Mouse (Mus musculus): ENCODE measurements around the gene Ski. TPM values are rescaled to one million over a fixed set of nuclear protein-coding genes. Genes with fewer than 3 reads are reported as not detected.

The Ski gene
- polyA plus RNA-seq, 1 experiment from 2014 or later, result 59.8 TPM

- H3K27me3 ChIP-seq, result no peaks in the 10 kb centered on the region
- ChIA-PET CTCF (no interaction called here), POLR2A (no interaction called here)
- no peak for TF ChIP-seq CTCF (IDR thresholded peaks at IDR 0.05)
- DNase-seq (ENCODE audit: low read depth, low spot score) (no peak), ATAC-seq (no peak)
- in situ Hi-C loops (cut with MboI; ENCODE audit: low pct_unique_long_range_greater_than_20kb), result loop anchor here (5.0 kb wide), 1 partner anchor 47 kb away; no protein-coding TSS in a partner anchor
Measured at GRCm38 (mm10) chr4:155170614-155171212, 51.7 kb downstream of the Ski start.

GRCm38 (mm10) chr4:155168835-155169252 lies 53.5 kb downstream of the Ski start:
- DNase-seq (ENCODE audit: low read depth, low spot score), result no peak
- POLR2A ChIA-PET, result interaction anchor here (0.6 kb wide), 1 partner anchor 61 kb away, joined by 5 read pairs; no protein-coding TSS in a partner anchor
- TF ChIP-seq CTCF (IDR thresholded peaks at IDR 0.05), result no peak
- CTCF ChIA-PET, result no interaction called here
- in situ Hi-C loops (cut with MboI; ENCODE audit: low pct_unique_long_range_greater_than_20kb), result no loop called here
- no peak for ATAC-seq
- H3K27me3 ChIP-seq, result no peaks in the 10 kb centered on the region

GRCm38 (mm10) chr4:155165861-155166260 lies 56.5 kb downstream of the Ski start:
- DNase-seq (ENCODE audit: low read depth, low spot score) (no peak), ATAC-seq (no peak)
- TF ChIP-seq CTCF (IDR thresholded peaks at IDR 0.05), result no peak
- in situ Hi-C loops (cut with MboI; ENCODE audit: low pct_unique_long_range_greater_than_20kb), result no loop called here
- POLR2A ChIA-PET, result no interaction called here
- CTCF ChIA-PET, result no interaction called here
- no peaks in the 10 kb centered on the region for H3K27me3 ChIP-seq

GRCm38 (mm10) chr4:155164550-155164949 lies 57.8 kb downstream of the Ski start:
- CTCF ChIA-PET, result no interaction called here
- DNase-seq (ENCODE audit: low read depth, low spot score) (no peak), ATAC-seq (no peak)
- in situ Hi-C loops (cut with MboI; ENCODE audit: low pct_unique_long_range_greater_than_20kb), result no loop called here
- TF ChIP-seq CTCF (IDR thresholded peaks at IDR 0.05), result no peak
- POLR2A ChIA-PET, result no interaction called here
- H3K27me3 ChIP-seq, result no peaks in the 10 kb centered on the region

GRCm38 (mm10) chr4:155163685-155164084 lies 58.7 kb downstream of the Ski start:
- CTCF ChIA-PET, result no interaction called here
- in situ Hi-C loops (cut with MboI; ENCODE audit: low pct_unique_long_range_greater_than_20kb), result no loop called here
- ATAC-seq, result no peak
- POLR2A ChIA-PET, result no interaction called here
- no peak for DNase-seq (ENCODE audit: low read depth, low spot score)
- H3K27me3 ChIP-seq, result no peaks in the 10 kb centered on the region
- TF ChIP-seq CTCF (IDR thresholded peaks at IDR 0.05), result no peak

GRCm38 (mm10) chr4:155163320-155163651 lies 59.1 kb downstream of the Ski start:
- in situ Hi-C loops (cut with MboI; ENCODE audit: low pct_unique_long_range_greater_than_20kb), result no loop called here
- CTCF ChIA-PET, result no interaction called here
- TF ChIP-seq CTCF (IDR thresholded peaks at IDR 0.05), result no peak
- POLR2A ChIA-PET, result no interaction called here
- no peaks in the 10 kb centered on the region for H3K27me3 ChIP-seq
- ATAC-seq (no peak), DNase-seq (ENCODE audit: low read depth, low spot score) (no peak)

GRCm38 (mm10) chr4:155162433-155163319 lies 59.7 kb downstream of the Ski start:
- ATAC-seq, result no peak
- POLR2A ChIA-PET, result no interaction called here
- DNase-seq (ENCODE audit: low read depth, low spot score), result no peak
- no peaks in the 10 kb centered on the region for H3K27me3 ChIP-seq
- CTCF ChIA-PET, result no interaction called here
- no peak for TF ChIP-seq CTCF (IDR thresholded peaks at IDR 0.05)
- in situ Hi-C loops (cut with MboI; ENCODE audit: low pct_unique_long_range_greater_than_20kb), result no loop called here

GRCm38 (mm10) chr4:155158543-155158917 lies 63.9 kb downstream of the Ski start:
- DNase-seq (ENCODE audit: low read depth, low spot score) (no peak), ATAC-seq (no peak)
- in situ Hi-C loops (cut with MboI; ENCODE audit: low pct_unique_long_range_greater_than_20kb), result no loop called here
- ChIA-PET POLR2A (no interaction called here), CTCF (interaction anchor here (1.1 kb wide), 1 partner anchor 64 kb away, joined by 3 read pairs; no protein-coding TSS in a partner anchor)
- no peaks in the 10 kb centered on the region for H3K27me3 ChIP-seq
- TF ChIP-seq CTCF (IDR thresholded peaks at IDR 0.05), result no peak

- DNase-seq (ENCODE audit: low read depth, low spot score) (no peak), ATAC-seq (no peak)
- in situ Hi-C loops (cut with MboI; ENCODE audit: low pct_unique_long_range_greater_than_20kb), result no loop called here
- H3K27me3 ChIP-seq, result no peaks in the 10 kb centered on the region
- ChIA-PET POLR2A (no interaction called here), CTCF (interaction anchor here (1.0 to 1.1 kb wide), 3 partner anchors 15 to 64 kb away, joined by 3 read pairs; no protein-coding TSS in a partner anchor)
- no peak for TF ChIP-seq CTCF (IDR thresholded peaks at IDR 0.05)
Measured at GRCm38 (mm10) chr4:155157871-155158542, 64.4 kb downstream of the Ski start.

GRCm38 (mm10) chr4:155156734-155157133 lies 65.7 kb downstream of the Ski start:
- no peak for ATAC-seq
- TF ChIP-seq CTCF (IDR thresholded peaks at IDR 0.05), result no peak
- POLR2A ChIA-PET, result no interaction called here
- no peak for DNase-seq (ENCODE audit: low read depth, low spot score)
- CTCF ChIA-PET, result interaction anchor here (1.1 kb wide), 1 partner anchor 16 kb away, joined by 3 read pairs; no protein-coding TSS in a partner anchor
- no peaks in the 10 kb centered on the region for H3K27me3 ChIP-seq
- in situ Hi-C loops (cut with MboI; ENCODE audit: low pct_unique_long_range_greater_than_20kb), result no loop called here

GRCm38 (mm10) chr4:155154986-155155385 lies 67.4 kb downstream of the Ski start:
- CTCF ChIA-PET, result no interaction called here
- DNase-seq (ENCODE audit: low read depth, low spot score) (no peak), ATAC-seq (no peak)
- no peaks in the 10 kb centered on the region for H3K27me3 ChIP-seq
- in situ Hi-C loops (cut with MboI; ENCODE audit: low pct_unique_long_range_greater_than_20kb), result no loop called here
- no peak for TF ChIP-seq CTCF (IDR thresholded peaks at IDR 0.05)
- POLR2A ChIA-PET, result no interaction called here

Data from Patski (cell line).